Mouse (Mus musculus) liver, embryonic 14.5 days (tissue): Measurements from ENCODE around the gene Rab3c. TPM values are rescaled to one million over a fixed set of nuclear protein-coding genes. Genes with fewer than 3 reads are reported as not detected.

Experiments used
- ATAC-seq: fragments of 200-750 bp; cut with Nextera tagmentation; 2 replicates; pipeline ENCODE4 v1.8.0; 2017; ENCODE audit warnings: moderate number of reproducible peaks, mild to moderate bottlenecking, moderate library complexity; ENCODE audit not compliant: insufficient read depth
- DNase-seq, 3 experiments: peaks; one replicate each; pipeline ENCODE4 v3.0.0-alpha.2; 2012 to 2013; ENCODE audit warnings: low read depth in 3 of 3, low spot score in 3 of 3
- H3K27ac ChIP-seq: fragments of 300-500 bp; sonication (generic); 2 replicates; pipeline ENCODE4 v1.5.1; 2014; ENCODE audit warnings: moderate library complexity, mild to moderate bottlenecking, control low read depth, inconsistent platforms
- H3K27me3 ChIP-seq: fragments of 300-500 bp; sonication (generic); 2 replicates; pipeline ENCODE4 v1.6.1; 2014; ENCODE audit warnings: mild to moderate bottlenecking, low read length, moderate library complexity; ENCODE audit not compliant: control insufficient read depth, insufficient read depth
- H3K36me3 ChIP-seq: fragments of 300-500 bp; sonication (generic); replicated peaks from 2 replicates; pipeline ENCODE4 v1.6.1; 2014; ENCODE audit warnings: low read depth; ENCODE audit not compliant: control insufficient read depth, insufficient read depth
- H3K4me1 ChIP-seq, 2 experiments: fragments of 200-500 bp in 1 of 2; fragments of 300-500 bp in 1 of 2; sonication (generic) in 1 of 2; replicated peaks; 2 replicates each; pipeline ENCODE4 v1.6.1; 2012 to 2014; ENCODE audit warnings: antibody characterized with exemption in 1 of 2, inconsistent platforms in 1 of 2, low read length in 1 of 2; ENCODE audit not compliant: control insufficient read depth in 2 of 2, insufficient read depth in 2 of 2
- H3K4me2 ChIP-seq: fragments of 300-500 bp; sonication (generic); 2 replicates; pipeline ENCODE4 v1.6.1; 2014; ENCODE audit warnings: low read depth, mild to moderate bottlenecking, control low read depth, moderate library complexity
- H3K4me3 ChIP-seq, 2 experiments: fragments of 200-500 bp in 1 of 2; fragments of 300-500 bp in 1 of 2; sonication (generic) in 1 of 2; 2 replicates each; pipeline ENCODE4 v1.5.1; 2012 to 2014; ENCODE audit warnings: low read depth in 2 of 2, low read length in 2 of 2, mild to moderate bottlenecking in 2 of 2, control low read depth in 1 of 2, inconsistent platforms in 1 of 2, moderate library complexity in 1 of 2; ENCODE audit not compliant: insufficient read depth in 1 of 2
- H3K9ac ChIP-seq: fragments of 300-500 bp; sonication (generic); replicated peaks from 2 replicates; pipeline ENCODE4 v1.6.1; 2014; ENCODE audit warnings: mild to moderate bottlenecking, control low read depth, moderate library complexity
- H3K9me3 ChIP-seq: fragments of 300-500 bp; sonication (generic); 2 replicates; pipeline ENCODE4 v1.6.1; 2016; ENCODE audit warnings: low read length, mixed read lengths; ENCODE audit not compliant: control insufficient read depth
- CTCF ChIP-seq: IDR thresholded peaks from 2 replicates; pipeline ENCODE4 v1.5.1; 2016; ENCODE audit warnings: antibody characterized with exemption, low read depth, control low read depth
- EP300 ChIP-seq: IDR thresholded peaks from 2 replicates; pipeline ENCODE4 v1.6.1; 2016; ENCODE audit warnings: antibody characterized with exemption, low read depth
- whole genome bisulfite sequencing: fragments of 180-500 bp; shearing (Covaris S2); extraction: QIAGEN DNeasy Blood & Tissue Kit; methylation state at CpG from one replicate; pipeline ENCODE4 v1.1.7; 2014; ENCODE audit not compliant: insufficient replicate concordance; 5-methylcytosine and 5-hydroxymethylcytosine counted together
- polyA plus RNA-seq, 2 experiments: library from polyadenylated mRNA; depleted of rRNA in 1 of 2; stranded (reverse) in 1 of 2; unstranded in 1 of 2; fragments of >200 nt; fragmentation: Nextera tagmentation in 1 of 2; extraction: Ambion mirVana in 1 of 2; gene quantifications; 2 replicates each; pipeline versions ENCODE4 v1.2.1 to v1.2.3; 2012 to 2014

Gene Rab3c
- polyA plus RNA-seq, 2 experiments = under 0.01 TPM; not detected in 1

DNA sequence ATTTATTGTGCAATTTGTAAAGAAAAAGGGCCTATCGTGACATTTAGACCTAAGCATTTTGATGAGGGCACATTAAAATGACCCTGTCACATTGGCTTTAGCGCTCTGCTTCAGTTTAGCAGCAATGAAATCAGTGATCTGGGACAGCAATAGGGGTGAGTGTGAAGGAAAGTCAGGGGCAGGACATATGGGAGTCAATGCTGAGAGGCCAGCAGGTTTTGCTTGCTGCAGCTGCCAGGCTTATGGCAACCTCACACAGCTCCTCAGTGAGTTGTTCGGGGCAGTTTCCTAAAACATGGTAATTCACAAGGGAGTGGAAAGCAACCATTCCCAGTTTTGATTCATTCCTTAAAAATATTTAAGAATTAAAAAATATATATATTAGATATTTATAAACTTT, 111.1 kb downstream of the Rab3c start:
- TF ChIP-seq EP300 (no peak), CTCF (no peak)
- Histone ChIP-seq H3K27me3 (no peaks in the 10 kb centered on the region), H3K36me3 (no peaks in the 10 kb centered on the region), H3K4me3 (no peak overlapping the region), H3K27ac (no peak overlapping the region), H3K4me1 (no peaks in the 10 kb centered on the region), H3K9me3 (no peaks in the 10 kb centered on the region), H3K4me2 (no peak overlapping the region), H3K9ac (no peak overlapping the region)
- WGBS = 66% methylated on average over 3 of the region's 3 CpGs
- ATAC-seq (no peak), DNase-seq (no peak)

DNA sequence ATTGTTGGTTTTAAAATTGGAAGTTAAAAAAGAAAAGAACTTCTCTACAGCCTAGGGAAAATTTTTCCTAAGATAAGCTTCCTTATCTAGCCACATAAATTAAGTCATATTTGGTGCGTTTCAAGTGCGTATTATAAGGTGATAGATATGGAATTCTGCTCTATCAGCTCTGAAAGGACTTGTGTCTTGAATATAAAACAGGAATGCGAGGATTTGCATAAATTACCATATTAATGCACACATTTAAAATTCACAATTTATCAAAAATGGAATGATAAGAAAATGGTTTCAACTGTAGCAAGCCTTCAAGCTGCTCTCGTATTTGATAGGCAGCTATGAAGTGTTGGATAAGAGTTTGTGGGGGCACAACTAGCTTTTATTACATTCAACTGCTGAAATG, 111.6 kb downstream of the Rab3c start:
- Histone ChIP-seq H3K36me3 (no peaks in the 10 kb centered on the region), H3K27me3 (no peaks in the 10 kb centered on the region), H3K27ac (no peak overlapping the region), H3K9ac (no peak overlapping the region), H3K4me1 (no peaks in the 10 kb centered on the region), H3K4me2 (no peak overlapping the region), H3K9me3 (no peaks in the 10 kb centered on the region), H3K4me3 (no peak overlapping the region)
- no peak for TF ChIP-seq CTCF
- TF ChIP-seq EP300 = no peak
- 45% methylated on average over 4 of the region's 4 CpGs for WGBS
- DNase-seq = no peak
- ATAC-seq = no peak

DNA sequence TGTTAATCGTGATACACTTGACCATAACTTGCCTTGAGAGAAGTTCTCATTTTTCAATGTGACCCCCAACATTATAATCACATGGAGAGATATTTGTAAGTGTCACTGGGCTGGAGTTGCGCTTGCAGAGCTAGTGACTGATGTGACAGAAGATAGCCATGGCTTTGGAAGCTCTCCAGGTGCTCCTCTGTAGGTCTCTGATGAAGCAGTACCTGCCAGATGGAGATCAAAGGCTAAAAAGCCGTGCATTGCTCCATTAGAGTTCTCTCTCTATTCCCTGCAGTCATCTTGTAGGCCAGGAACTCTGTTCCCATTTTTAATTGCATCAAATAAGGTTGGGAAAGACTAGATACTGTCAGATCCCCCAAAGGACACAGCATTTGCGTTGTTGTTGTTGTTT, 112.2 kb downstream of the Rab3c start:
- no peak overlapping the region for H3K4me2 ChIP-seq
- TF ChIP-seq EP300 (no peak), CTCF (no peak)
- no peak overlapping the region for H3K4me3 ChIP-seq
- no peaks in the 10 kb centered on the region for H3K4me1 ChIP-seq
- no peak overlapping the region for H3K27ac ChIP-seq
- DNase-seq = no peak
- no peaks in the 10 kb centered on the region for H3K9me3 ChIP-seq
- ATAC-seq = no peak
- H3K27me3 ChIP-seq = no peaks in the 10 kb centered on the region
- 56% methylated on average over 4 of the region's 4 CpGs for WGBS
- no peaks in the 10 kb centered on the region for H3K36me3 ChIP-seq
- no peak overlapping the region for H3K9ac ChIP-seq

DNA sequence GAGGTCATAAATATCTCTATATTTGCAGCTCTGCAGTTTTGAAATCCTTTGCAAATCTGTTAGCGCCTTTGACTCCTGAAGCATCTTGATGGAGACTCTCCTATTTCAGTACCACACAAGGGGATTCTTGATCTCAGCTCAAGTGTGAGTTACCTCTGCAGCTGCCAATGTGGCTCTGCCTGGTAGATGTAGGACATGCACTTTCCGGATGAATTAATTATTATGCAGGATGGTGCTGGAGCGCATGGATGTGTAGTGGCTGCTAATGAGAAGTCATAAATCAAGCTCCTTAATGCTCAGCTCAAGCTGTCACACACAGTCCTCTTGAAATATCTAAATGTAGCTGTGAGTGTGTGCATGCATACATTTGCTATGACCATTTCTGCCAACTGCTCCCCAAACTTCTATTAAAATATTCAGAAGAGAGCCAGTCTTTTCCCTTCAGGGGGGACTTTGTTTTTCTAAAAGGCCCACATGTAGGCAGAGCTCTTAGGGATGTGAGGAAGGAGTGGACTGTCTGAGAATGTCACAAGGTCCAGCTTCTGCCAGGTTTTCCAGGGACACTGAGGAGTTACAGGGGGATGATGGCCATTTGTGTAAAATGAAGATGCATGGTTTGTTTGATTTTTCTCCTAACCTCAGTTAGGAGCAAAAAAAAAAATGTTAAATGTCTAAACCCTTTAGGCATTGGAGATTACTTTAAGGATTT, 114.0 kb downstream of the Rab3c start:
- H3K9ac ChIP-seq = no peak overlapping the region
- 77% methylated on average over 3 of the region's 3 CpGs for WGBS
- DNase-seq = no peak

DNA sequence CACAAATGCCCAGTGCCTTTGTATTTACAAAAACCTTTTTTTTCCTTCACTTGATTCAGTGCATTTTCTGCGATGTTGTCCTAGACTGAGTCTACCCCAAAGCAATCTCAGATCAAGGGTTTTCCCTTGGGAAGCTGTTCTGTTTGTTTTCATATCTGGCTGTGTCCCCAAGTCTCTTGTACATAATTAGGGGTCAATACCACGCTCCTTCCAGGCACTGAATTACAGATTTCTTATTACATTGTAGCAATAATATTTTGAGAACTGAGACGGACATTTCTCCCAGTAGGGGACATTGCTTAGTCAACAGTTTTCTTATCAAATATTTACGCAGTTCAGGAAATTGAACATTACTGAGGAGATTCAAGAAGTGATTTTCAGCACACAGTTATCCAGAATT, 120.8 kb downstream of the Rab3c start:
- Histone ChIP-seq H3K27ac (no peak overlapping the region), H3K9me3 (no peaks in the 10 kb centered on the region), H3K4me3 (no peak overlapping the region), H3K36me3 (no peaks in the 10 kb centered on the region), H3K4me2 (no peak overlapping the region), H3K27me3 (no peaks in the 10 kb centered on the region), H3K4me1 (no peaks in the 10 kb centered on the region), H3K9ac (no peak overlapping the region)
- TF ChIP-seq CTCF (no peak), EP300 (no peak)
- 61% methylated on average over 4 of the region's 4 CpGs for WGBS
- DNase-seq (no peak), ATAC-seq (no peak)

More for the DNA sequence above, 114.0 kb downstream of the Rab3c start:
- Histone ChIP-seq H3K4me3 (no peak overlapping the region), H3K36me3 (no peaks in the 10 kb centered on the region), H3K9me3 (no peaks in the 10 kb centered on the region), H3K27ac (no peak overlapping the region), H3K27me3 (no peaks in the 10 kb centered on the region), H3K4me2 (no peak overlapping the region), H3K4me1 (no peaks in the 10 kb centered on the region)
- ATAC-seq = no peak
- no peak for TF ChIP-seq EP300
- TF ChIP-seq CTCF = no peak
